Mouse (Mus musculus) telencephalon, adult 2 months (tissue): ENCODE measurements at regions not wholly inside any gene's neighbourhood (a gene's known extent, or its start where the extent isn't known, plus 50 kb on each side); places are given as distances from the start of the nearest gene placed in this dataset.
"Not testable (repeated sequence)": the region's sequence is repeated elsewhere in the genome, so short reads cannot be mapped to it uniquely, and the experiment has no call there.

Experiments used
- DNase-seq: peaks from one replicate; pipeline ENCODE4 v3.0.0-alpha.2; 2011; ENCODE audit warnings: low read depth, low spot score

DNA sequence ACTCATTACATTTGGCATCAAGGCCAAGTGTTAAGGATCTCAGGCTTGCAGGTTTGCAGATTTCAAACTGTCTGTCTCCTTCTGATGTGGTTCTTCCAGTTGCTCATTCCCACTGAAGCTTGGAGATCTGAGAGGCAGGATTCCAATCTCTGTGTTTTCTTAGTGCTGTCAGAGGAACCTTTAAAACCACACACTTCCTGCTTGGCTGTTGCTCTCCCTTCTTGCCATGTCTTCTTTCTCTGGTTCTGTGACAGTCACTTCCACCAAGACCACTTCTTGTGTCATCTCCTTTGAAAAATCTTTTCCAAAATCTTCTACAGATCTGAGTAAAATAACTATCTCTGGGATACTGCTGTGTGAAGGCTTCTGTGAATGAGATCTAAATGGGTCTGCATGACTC lies 117.3 kb downstream of the Gm5426 start:
- DNase-seq: no peak

DNA sequence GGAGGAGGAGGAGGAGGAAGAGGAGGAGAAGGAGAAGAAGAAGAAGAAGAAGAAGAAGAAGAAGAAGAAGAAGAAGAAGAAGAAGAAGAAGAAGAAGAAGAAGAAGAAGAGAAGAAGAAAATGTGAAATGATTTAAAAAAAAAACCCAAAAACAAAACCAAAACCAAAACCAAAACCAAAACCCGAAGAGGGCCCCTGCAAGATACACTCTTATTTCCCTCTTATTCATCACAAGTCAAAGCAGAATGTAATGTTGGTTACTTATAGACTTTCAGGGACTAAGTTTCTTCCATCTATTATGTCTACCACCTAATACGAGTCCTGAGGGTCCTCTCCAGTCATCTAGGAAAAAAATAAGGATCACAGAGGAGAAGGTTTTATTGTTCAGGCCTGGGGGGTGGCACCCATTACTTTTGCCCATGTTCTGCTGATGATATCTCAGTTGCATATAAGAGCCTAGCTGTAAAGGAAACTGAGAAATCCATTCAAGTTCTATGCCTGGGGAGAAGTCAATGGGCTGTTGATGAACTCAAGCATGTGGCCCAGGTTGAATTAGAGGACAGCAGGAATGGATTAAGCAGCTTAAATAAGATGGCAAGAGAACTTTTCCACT lies 118.0 kb downstream of the Gm5426 start:
- no peak for DNase-seq

GRCm38 (mm10) chr10:96257935-96258334 lies 121.5 kb downstream of the Gm5426 start:
- DNase-seq: no peak

GRCm38 (mm10) chr10:96259242-96259641 lies 122.8 kb downstream of the Gm5426 start:
- no peak for DNase-seq

DNA sequence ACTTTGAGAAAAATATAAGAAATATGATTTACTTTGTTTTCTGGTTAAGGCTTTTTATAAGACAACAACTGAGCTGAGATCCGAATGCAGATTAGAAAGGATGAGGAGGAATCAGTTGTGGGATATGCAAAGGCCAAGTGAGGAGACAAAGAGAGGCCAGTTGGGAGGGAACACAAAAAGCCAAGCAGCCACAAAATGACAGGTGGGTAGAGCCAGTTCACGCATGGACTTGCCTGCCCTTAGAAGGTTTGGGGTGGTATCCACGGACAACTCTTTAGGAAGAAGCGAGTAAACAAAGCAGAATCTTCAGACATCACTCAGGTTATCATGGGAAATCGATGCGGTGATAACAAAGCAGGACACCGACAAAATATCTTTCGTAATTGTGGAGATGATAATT lies 123.2 kb downstream of the Gm5426 start:
- no peak for DNase-seq

- DNase-seq: peak; percentile 40
These were observed 127.1 kb downstream of the Gm5426 start for GRCm38 (mm10) chr10:96263544-96263943.

DNA sequence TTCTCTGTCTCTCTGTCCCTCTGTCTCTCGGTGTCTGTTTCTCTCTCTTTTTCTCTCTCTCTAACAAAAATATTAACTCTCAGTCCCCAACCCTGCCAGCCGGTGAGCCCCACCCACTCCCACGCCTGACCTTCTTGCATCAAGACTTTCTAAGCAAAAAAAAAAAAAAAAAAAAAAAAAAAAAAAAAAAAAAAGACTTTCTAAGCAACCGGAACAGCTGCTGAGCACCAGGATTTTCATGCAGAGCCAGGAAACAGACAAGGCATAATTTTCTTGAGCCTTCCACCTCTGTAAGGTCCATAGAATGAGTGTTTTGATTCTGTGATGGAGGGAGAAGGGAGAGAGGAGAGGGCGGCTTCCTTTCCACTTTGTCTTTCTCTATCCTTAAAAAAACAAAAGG lies 128.0 kb downstream of the Gm5426 start:
- DNase-seq: no peak

DNA sequence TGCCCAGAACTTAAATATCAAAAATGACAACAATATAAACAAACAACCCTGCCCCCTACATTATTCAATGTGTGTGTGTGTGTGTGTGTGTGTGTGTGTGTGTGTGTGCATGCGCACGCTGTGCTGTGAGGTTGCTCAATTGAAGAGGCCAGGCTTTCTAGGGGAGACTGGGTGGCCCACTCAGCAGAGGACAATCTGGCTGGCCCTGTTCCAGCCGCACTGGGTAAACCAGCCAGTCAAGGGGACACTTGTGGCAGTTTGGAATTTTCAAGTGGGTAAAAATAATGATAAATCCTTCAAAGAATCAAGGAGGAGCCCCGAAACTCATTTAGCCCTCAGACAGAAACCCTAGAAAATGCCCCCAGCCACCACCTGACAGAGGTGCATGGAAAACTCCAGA lies 128.5 kb downstream of the Gm5426 start:
- no peak for DNase-seq

DNA sequence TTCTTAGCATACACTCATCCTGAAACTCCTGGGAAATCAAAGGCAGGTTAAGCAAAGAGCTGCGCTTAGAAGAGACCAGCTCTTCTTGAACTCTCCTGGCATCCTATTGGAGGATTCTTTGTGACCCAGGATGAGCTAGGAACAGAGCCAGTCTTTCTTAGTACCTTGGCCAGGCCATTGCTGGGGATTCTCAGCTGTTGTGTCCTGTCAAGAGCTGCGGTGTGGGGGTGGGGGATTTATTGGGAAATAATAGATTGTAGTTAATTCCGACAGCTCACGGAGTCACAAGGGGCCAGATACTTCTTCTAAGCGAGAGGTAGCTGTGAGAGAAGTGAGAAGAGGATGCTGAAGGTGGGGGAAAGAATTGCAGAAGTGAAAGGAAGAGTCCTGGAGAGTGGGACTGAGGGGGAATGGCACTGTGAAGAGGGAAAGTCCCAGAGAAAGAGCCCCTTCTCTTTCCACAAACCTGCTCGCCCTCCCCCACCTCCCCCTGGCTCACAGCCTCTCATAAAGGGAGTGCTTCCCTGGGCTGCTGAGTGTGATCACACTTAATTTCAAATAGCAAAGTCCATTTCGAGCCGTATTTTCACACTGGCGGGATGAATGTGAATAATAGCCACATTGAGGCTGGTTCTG lies 129.8 kb downstream of the Gm5426 start:
- no peak for DNase-seq

DNA sequence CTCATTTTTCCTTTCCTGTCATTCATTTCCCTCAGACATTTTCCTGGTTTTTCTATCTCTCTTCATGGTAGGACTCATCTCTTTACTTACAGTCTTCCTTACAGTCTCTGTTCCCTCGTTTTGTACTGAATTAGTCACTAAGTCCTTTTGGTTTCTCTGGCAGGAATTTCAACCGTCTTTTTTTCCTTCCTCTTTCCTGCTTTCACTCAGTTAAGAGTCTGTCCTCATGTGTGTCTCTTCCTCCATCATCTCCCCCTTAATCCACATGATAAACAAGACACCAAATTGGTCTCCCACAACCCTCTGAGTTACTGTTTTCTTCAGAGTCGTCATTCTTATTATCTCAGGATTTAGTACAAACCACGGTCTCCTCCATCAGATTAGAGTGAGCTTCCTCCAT lies 131.2 kb downstream of the Gm5426 start:
- DNase-seq: no peak

DNA sequence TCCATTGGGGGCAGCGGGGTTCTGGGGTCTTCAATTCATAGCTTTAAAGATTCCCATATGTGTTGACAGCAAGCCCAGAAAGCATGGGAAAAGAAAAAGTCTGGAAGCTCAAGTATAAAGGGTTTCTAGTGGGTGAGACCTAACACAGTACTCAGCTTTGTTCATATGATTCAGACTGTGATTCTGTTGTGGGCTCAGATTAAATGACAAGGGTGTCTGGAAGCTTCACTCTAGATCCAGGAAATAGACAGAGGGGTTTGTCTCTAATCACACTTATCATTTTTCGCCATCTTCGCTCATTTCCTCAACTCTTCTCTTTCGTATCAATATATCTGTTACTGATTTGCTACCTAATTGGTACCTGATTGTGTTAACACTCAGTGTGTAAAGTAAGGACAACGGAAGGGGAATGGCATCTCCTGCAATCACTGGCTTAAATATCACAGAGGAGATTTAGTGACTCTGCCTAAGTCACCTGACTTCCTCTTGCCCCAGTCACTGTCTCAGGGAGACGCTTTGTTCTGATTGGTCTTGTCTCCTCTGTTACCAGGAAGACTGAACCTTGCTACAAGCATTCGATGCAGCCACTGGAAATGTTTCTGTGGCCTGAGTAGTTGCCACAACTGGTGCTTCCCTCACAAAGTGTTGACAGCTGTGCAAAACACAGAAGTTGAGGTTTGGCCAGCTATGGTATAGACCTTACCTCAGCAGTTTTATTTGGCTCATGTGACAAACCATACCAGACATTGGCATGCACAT lies 137.4 kb downstream of the Gm5426 start:
- no peak for DNase-seq

- DNase-seq: no peak
These were observed 143.7 kb downstream of the Gm5426 start for GRCm38 (mm10) chr10:96280149-96280548.

DNA sequence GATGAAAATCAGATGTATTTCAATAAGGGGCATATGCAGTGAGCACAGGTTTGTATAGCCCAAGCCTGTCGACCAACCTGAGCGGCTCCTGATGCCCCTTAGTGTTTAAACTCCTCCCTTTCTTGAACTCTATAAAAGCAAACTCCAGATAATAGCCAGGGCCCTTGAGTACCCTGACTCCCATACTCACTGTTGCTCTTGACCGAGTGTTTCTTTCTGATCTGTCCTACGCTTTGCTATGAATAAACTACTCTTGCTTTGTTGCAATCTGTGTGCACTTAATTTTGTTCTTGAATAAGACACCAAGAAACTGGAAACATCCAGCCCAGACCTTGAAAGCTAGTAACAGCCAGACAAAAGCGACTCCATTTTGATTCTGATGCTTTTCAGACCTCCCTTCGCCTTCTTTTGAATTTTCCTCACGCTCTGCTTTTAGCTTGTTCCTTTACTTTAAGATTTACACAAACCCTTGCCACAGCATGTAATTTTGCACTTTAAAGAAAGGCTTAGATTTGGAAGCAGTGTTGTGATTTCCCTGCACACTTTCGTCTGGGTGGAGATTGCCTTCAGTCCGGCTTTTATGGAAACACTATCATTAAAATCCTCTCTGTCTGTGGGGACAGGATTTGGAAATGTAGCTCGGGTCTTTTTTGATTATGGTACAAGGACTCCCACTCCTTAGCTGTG lies 149.1 kb downstream of the Gm5426 start:
- no peak for DNase-seq

GRCm38 (mm10) chr10:96286094-96286485 lies 149.7 kb downstream of the Gm5426 start:
- no peak for DNase-seq

DNA sequence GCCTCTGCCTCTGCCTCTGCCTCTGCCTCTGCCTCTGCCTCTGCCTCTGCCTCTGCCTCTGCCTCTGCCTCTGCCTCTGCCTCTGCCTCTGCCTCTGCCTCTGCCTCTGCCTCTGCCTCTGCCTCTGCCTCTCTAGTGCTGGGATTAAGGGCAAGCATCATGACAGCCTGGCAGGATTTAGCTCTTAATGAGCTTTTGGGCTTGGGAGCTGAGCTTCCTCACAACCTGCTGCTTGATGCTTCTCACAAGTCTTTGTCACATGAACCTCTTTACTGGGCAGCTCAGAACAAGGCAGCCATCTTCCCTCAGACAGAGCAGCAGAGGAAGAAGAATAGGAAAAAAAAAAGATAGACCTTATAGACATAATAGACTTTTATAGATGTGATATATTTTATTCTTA lies 152.6 kb downstream of the Gm5426 start:
- not testable (repeated sequence) for DNase-seq

GRCm38 (mm10) chr10:96293622-96294021 lies 157.2 kb downstream of the Gm5426 start:
- DNase-seq: no peak

- DNase-seq: no peak
These were observed 158.3 kb downstream of the Gm5426 start for GRCm38 (mm10) chr10:96294666-96295065.

GRCm38 (mm10) chr10:96297658-96298057 lies 161.3 kb downstream of the Gm5426 start:
- DNase-seq: no peak

DNA sequence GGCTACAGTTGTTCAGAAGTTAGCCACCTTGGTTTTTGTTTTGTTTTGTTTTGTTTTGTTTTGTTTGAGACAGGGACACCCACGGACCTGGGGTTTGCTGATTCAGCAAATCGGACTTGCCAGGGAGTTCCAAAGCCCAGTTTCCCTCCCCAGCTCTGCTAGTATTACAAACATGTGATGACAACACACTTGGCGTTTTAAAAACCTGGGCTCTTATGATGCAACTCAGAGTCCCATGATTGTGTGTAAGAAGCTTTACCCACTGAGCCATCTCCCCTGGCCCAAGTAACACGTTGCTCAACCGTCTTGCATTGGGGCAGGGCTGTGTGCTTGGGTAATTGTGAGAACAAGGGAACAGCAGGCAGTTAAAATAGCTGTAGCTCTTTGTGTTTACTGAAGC lies 162.2 kb downstream of the Gm5426 start:
- no peak for DNase-seq

GRCm38 (mm10) chr10:96305701-96306100 lies 169.3 kb downstream of the Gm5426 start:
- no peak for DNase-seq

DNA sequence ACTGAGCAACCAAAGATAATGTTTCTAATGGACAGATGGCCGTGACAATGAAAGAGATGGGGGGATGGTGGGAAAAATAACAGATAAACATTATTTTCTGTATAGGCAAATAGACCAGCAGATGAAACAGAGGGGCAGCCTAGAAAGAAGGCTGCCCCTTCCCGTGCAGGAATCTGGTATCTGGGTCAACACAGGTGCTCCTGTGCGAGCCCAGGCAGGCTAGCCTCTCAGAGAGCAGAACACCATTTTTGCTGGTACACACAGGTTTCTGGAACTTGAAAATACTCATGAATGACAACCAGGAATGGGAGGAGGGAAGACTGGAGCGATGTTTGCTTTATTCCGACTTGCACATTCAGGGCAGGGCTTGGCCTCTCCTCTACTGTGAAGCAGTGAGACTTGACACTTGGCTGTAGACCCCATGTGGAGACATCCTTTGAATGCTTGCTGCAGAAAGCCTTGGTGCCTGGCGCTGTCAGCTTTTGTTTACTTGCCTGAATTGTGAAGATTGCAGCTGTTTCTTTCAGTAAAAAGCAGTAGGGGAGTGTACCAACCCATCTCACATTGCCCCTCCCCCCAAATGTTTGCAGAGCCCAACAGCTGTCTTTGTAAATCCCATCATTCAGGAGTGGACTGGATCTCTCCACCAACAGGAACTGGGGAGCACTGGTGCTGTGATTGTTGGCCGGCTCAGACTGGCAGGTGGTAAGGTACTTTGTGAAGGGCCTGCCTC lies 172.5 kb downstream of the Gm5426 start:
- DNase-seq: no peak

DNA sequence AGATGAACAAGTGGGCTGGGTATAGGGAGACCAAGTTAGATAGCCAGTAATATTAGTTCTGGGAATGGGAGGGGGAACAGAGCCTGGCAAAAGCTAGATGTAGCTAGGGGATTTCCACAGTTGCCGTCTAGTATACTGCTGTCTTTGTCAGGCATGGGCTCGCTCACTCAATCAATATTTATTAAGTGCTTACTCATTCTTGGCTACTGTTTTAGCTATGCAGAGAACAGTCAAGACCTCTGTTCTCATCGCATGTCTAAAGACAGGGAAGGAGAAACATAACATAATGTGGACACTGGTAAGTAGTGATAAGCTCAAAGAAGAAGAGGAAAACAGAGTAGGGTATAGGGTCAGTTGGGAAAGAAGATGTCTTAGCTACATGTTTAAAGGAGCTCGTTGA lies 173.4 kb downstream of the Gm5426 start:
- DNase-seq: no peak
